Mouse (Mus musculus) ES-E14 (cell line): ENCODE data around the gene Dpm3. TPM values are rescaled to one million over a fixed set of nuclear protein-coding genes. Genes with fewer than 3 reads are reported as not detected.

Experiments used
- DNase-seq: peaks from one replicate; pipeline ENCODE4 v3.0.0-alpha.2; 2013; ENCODE audit warnings: low read depth, low spot score
- H3K27ac ChIP-seq: 2 replicates; pipeline ENCODE4 v1.5.1; 2012; ENCODE audit warnings: low read depth, mild to moderate bottlenecking, low read length, moderate library complexity, mixed read lengths; ENCODE audit not compliant: poor library complexity, insufficient read depth, severe bottlenecking
- H3K36me3 ChIP-seq: 2 replicates; pipeline ENCODE4 v1.6.1; 2012; ENCODE audit warnings: mild to moderate bottlenecking, low read length, moderate library complexity, mixed read lengths; ENCODE audit not compliant: control insufficient read depth, poor library complexity, insufficient read depth, severe bottlenecking
- H3K4me1 ChIP-seq, 2 experiments: fragments of 150-350 bp in 1 of 2; sonication (generic) in 1 of 2; 2 replicates each; pipeline ENCODE4 v1.6.1; 2012; ENCODE audit warnings: low read length in 2 of 2, mild to moderate bottlenecking in 1 of 2, mixed read lengths in 1 of 2; ENCODE audit not compliant: control insufficient read depth in 2 of 2, insufficient read depth in 2 of 2, poor library complexity in 1 of 2
- H3K4me3 ChIP-seq, 2 experiments: fragments of 150-350 bp in 1 of 2; sonication (generic) in 1 of 2; 2 replicates each; pipeline ENCODE4 v1.5.1; 2012; ENCODE audit warnings: low read length in 2 of 2, low read depth in 1 of 2, mild to moderate bottlenecking in 1 of 2, mixed read lengths in 1 of 2; ENCODE audit not compliant: insufficient read depth in 1 of 2, poor library complexity in 1 of 2, severe bottlenecking in 1 of 2
- H3K9ac ChIP-seq: 2 replicates; pipeline ENCODE4 v1.6.1; 2012; ENCODE audit warnings: low read depth, mild to moderate bottlenecking, low read length, mixed read lengths; ENCODE audit not compliant: poor library complexity, insufficient read depth, severe bottlenecking
- H3K9me3 ChIP-seq: fragments of 150-350 bp; sonication (generic); 2 replicates; pipeline ENCODE4 v1.6.1; 2012; ENCODE audit warnings: low read depth, mild to moderate bottlenecking, low read length; ENCODE audit not compliant: control insufficient read depth, insufficient read depth
- CHD2 ChIP-seq: IDR thresholded peaks from 2 replicates; pipeline ENCODE4 v1.6.1; 2014; ENCODE audit warnings: mild to moderate bottlenecking, low read depth, low read length, inconsistent platforms
- HCFC1 ChIP-seq: IDR thresholded peaks from 2 replicates; pipeline ENCODE4 v1.6.1; 2012; ENCODE audit warnings: low read length, inconsistent platforms, borderline replicate concordance; ENCODE audit not compliant: insufficient read depth
- MAFK ChIP-seq: IDR thresholded peaks from 2 replicates; pipeline ENCODE4 v1.6.1; 2014; ENCODE audit warnings: mild to moderate bottlenecking, low read depth, low read length, inconsistent platforms; ENCODE audit not compliant: insufficient read depth
- ZC3H11A ChIP-seq: IDR thresholded peaks from 2 replicates; pipeline ENCODE4 v1.6.1; 2012; ENCODE audit warnings: low read depth, mild to moderate bottlenecking, inconsistent platforms, low read length, borderline replicate concordance
- ZNF384 ChIP-seq: IDR thresholded peaks from 2 replicates; pipeline ENCODE4 v1.6.1; 2012; ENCODE audit warnings: low read depth, low read length, inconsistent platforms
- in situ Hi-C, 2 experiments: fragments of 600-800 bp; cut with MboI; formaldehyde crosslinking; loops; one replicate each; pipeline ENCODE4 v1.15.1; 2025; ENCODE audit warnings: low sequenced_read_pairs in 2 of 2, inconsistent platforms in 1 of 2; ENCODE audit not compliant: unreplicated experiment in 2 of 2
- total RNA-seq: library from RNA; depleted of rRNA; stranded (reverse); fragments of 300-350 nt; gene quantifications from 2 replicates; pipeline ENCODE4 v1.2.3, GENCODE M21; 2012

The Dpm3 gene
- total RNA-seq, 1 experiment: 207 TPM

DNA sequence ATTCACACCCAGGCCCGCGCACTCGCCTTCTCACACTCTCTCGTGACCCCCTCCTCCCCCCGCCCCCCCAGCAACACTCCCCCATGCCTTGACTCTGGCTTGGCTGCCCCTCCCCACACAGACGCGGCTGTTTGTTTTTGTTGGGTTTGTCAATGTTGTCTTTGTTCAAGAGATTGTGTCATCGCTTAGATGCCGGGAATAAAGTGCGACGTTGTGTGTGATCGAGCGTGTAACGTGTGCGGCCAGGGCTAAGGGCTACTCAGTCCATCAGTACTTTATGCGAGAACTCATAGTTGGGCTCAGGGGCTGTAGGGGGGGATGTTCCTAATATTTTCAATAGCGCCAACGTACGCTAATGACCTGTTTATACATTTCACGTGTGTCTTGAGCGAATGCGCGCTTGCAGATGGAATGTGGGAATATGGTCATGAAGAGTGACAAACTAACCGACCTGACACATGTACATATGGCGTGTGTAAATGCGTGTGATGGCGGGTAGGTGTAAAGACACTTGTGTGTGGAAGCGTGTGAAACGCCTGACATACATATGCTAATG, 21.0 kb downstream of the Dpm3 start:
- peak overlapping the region; percentile 59 to 74 for H3K4me3 ChIP-seq
- in situ Hi-C loops: no loop called here
- no peaks in the 10 kb centered on the region for H3K9me3 ChIP-seq
- peaks cover 0 to 17% of the 10 kb centered on the region in 2 experiments; a peak in 1 of 4 replicates for H3K4me1 ChIP-seq
- H3K9ac ChIP-seq: peak overlapping the region; percentile 51; the same call in 1 of the 2 replicates
- no peak overlapping the region for H3K27ac ChIP-seq
- no peak for DNase-seq
- H3K36me3 ChIP-seq: no peaks in the 10 kb centered on the region
- TF ChIP-seq ZC3H11A (no peak), MAFK (no peak), HCFC1 (no peak), CHD2 (no peak), ZNF384 (no peak)

DNA sequence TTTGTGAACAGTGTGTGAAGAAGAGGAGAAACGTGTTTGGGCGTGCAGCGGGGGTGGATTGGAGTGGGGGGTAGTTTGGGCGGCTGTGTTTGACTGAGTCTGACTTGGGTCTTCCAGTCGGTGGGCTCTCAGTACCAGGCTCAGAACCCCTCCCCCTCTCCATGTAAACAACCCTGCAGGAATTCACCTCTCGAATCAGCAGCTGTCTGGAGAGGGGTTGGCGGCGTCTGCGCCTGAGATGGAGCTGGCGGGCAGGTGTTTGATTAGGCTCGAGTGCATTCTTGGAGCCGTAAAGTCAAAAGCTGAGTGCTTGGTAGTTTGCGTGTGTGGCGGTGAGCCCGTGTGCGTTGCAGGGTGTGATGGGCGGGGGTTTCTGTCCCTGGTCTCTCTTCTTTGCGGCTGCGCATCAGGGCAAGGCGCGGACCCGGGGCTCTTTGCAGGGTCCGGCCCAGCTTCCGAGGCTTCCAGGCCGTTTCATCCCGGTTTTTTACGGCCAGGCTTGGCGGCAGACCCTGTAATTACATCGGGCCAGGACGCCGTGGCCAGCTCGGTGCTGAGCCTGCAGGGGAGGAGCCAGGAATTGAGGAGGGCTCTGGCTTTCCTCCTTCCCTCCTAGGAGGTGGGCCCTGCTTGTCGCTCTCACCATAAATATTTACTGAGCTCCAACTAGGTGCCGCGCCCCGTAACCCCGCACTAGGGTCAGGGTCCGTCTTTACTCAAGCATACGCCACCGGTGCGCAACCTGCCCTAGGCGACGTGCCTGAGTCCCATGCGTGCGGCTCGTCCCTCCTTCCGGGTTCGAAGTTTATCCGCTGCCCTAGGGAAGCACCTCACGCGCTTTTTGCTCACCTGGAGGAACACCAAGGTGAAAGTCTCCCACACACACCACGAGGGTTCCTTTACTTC, 21.7 kb downstream of the Dpm3 start, which contains the start of gene Efna1:
Gene Efna1 (minus strand): TSS at position 537 of the 906 bp plus-strand sequence.
- H3K36me3 ChIP-seq: no peaks in the 10 kb centered on the region
- H3K9me3 ChIP-seq: no peaks in the 10 kb centered on the region
- H3K27ac ChIP-seq: no peak within 1 kb of the TSS
- peaks cover 0 to 23% of the 10 kb centered on the region in 2 experiments; a peak in 3 of 4 replicates for H3K4me1 ChIP-seq
- peak within 1 kb of the TSS; percentile 51 for H3K9ac ChIP-seq
- H3K4me3 ChIP-seq: peak within 1 kb of the TSS; percentile 59 to 74
- no peak for TF ChIP-seq MAFK
- TF ChIP-seq ZNF384: no peak
- TF ChIP-seq ZC3H11A: no peak
- no peak for TF ChIP-seq CHD2
- TF ChIP-seq HCFC1: no peak
- no peak for DNase-seq
- in situ Hi-C loops: no loop called here

DNA sequence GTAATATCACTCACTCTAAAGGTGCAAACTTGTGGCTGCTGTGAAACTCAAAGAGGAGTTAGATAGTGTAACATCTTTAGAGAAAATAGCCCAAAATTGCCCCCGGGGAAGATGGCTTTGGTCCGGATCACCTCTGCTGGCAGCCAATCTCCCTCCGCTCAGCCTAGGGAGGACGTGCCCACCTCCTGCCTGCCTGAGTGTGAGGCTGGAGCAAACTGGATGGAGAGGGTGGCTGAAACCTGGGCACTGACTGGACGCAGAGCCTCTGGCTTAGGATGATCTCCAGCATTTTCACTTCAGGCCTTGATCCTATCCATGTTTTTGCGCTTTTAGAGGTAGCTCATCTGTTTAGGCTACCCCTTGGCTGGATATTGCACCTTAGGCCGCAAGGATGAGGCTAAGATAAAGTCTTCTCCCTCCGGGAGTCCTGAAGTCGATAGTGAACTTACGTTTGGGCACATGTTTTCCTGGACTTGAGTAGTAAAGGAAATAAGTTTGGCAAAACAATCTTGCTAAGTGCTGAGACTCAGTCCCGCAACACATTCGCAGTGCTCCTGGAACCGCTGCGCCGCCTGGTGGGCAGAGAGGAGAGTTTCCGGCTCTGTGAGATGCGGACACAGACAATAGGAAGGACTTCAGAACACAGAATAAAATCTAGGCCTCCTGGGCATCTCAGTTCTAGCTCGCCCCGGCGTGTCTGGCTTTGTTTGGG, 22.6 kb downstream of the Dpm3 start:
- DNase-seq: peak; percentile 88
- Histone ChIP-seq H3K4me3 (peak overlapping the region; percentile 59 to 74; a peak in 2 of 4 replicates), H3K9ac (no peak overlapping the region; the same call in 1 of the 2 replicates), H3K9me3 (no peaks in the 10 kb centered on the region), H3K4me1 (peaks cover 0 to 23% of the 10 kb centered on the region in 2 experiments; a peak in 3 of 4 replicates), H3K36me3 (no peaks in the 10 kb centered on the region), H3K27ac (no peak overlapping the region)
- TF ChIP-seq ZNF384 (no peak), CHD2 (no peak), ZC3H11A (no peak; the same call in 1 of the 2 replicates), MAFK (no peak), HCFC1 (no peak)
- in situ Hi-C loops: no loop called here

DNA sequence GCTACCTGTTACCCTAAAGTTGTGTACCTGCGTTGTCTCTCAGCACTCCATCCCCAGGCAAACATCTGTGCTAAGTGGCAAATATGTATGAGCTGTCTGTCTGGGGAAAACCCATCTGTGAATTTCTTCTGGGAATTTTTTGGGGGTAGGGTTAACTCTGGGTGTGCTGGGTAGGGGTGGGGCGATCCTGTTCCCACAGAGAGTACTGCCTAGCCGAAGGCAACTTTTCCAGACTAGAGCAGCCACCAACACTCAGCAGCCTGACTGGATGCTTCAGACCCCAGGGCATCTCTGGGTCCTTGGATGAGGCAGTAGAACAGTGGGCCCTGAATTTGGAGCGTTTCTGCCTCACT, 23.1 kb downstream of the Dpm3 start:
- in situ Hi-C loops: no loop called here
- DNase-seq: no peak
- H3K9me3 ChIP-seq: no peaks in the 10 kb centered on the region
- H3K27ac ChIP-seq: no peak overlapping the region
- H3K4me3 ChIP-seq: no peak overlapping the region
- peaks cover 0 to 25% of the 10 kb centered on the region in 2 experiments; a peak in 3 of 4 replicates for H3K4me1 ChIP-seq
- no peaks in the 10 kb centered on the region for H3K36me3 ChIP-seq
- no peak overlapping the region for H3K9ac ChIP-seq
- TF ChIP-seq MAFK (no peak), ZNF384 (no peak), ZC3H11A (no peak), CHD2 (no peak), HCFC1 (no peak)
